Mouse (Mus musculus): ENCODE measurements around the gene Gm5447. TPM values are rescaled to one million over a fixed set of nuclear protein-coding genes. Genes with fewer than 3 reads are reported as not detected.

Gm5447 gene
- not detected in 2 replicates for total RNA-seq (2015; ENCODE audit: low replicate concordance)
- total RNA-seq (2017; ENCODE audit: low replicate concordance): not detected in 2 replicates

GRCm38 (mm10) chr13:30973501-30974246, at the start of gene Gm5447, which contains the start of gene Exoc2:
Gene Gm5447 (plus strand): TSS chr13:30974204.
Gene Exoc2 (minus strand): TSS chr13:30974093.
- peak; percentile 89 for ATAC-seq (replicated peaks; ENCODE audit: low FRiP score, poor library complexity, severe bottlenecking)

DNA sequence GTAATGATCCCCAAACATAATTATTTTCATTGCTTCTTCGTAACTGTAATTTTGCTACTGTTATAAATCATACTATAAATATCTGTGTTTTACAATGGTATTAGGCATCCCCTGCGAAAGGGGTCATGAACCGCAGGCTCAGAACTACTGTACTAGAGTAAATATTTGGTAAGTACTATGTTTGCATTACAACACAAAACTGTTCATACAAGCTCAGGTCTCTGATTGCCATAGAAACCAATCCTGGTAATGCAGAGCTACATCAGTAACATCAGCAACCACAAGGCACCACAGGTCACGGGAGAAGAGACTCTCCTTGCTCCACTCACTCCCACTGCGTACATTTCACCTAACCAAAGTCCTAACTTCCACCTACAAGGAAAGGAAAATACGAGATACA, 49.7 kb upstream of the Gm5447 start:
- no peak for ATAC-seq (replicated peaks; ENCODE audit: low FRiP score, poor library complexity, severe bottlenecking)

DNA sequence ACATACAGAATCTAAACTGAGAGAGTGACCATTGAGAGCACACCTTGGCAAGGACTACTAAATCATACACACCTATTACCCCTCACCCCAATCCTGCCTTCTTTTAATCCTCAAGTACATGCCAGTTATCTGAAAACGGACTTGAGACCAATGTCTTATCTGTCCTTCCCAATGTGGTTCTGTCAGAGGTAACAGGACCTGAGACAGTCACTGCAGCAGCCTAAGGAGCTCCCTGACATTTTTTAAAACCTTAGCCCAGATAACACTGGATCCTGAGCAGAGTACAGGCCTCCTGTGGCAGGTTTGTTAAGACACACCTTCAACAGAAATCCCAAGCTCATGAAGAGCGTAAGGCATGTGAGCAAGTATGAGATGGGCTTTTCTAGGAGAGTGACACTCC, 44.9 kb upstream of the Gm5447 start:
- ATAC-seq (replicated peaks; ENCODE audit: low FRiP score, poor library complexity, severe bottlenecking): no peak

DNA sequence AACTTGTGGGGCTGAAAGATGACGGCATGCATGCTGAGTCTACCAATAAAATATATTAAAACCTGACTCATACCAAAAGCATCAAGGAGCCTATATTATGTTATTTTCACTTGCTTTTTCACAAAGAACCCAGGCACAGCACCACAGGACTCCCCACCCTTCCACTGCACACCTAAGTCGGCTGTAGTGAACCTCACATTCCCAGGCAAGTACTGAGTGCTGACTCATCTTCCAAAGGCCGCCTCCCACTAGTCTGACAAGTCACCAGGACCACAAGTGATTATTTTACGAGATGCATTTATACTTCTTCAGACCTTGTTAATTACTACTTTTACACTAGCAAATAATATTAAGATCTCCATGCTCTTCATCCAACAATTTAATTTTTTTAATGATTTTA, 42.4 kb upstream of the Gm5447 start:
- peak; percentile 90 for ATAC-seq (replicated peaks; ENCODE audit: low FRiP score, poor library complexity, severe bottlenecking)

- ATAC-seq (replicated peaks; ENCODE audit: low FRiP score, poor library complexity, severe bottlenecking): no peak
Observed at GRCm38 (mm10) chr13:30932972-30933371, 41.0 kb upstream of the Gm5447 start.

DNA sequence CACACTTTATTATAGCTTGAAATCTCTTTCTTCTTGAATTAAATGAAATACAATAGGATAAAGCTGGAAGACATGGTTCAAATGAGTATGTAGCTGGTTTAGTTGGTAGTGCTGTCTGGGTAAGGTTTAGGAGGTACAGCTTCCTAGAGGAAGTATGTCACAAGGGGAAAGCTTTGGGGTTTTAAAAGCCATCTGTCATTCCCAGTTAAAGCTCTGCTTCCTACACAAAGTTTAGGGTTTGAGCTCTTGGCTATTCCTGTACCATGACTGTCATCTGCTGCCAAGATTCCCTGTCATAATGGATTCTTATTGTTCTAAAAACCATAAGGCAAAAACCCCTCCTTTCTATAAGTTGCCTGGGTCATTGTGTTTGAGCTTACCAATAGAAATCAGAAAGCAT, 28.2 kb upstream of the Gm5447 start:
- ATAC-seq (replicated peaks; ENCODE audit: low FRiP score, poor library complexity, severe bottlenecking): no peak

DNA sequence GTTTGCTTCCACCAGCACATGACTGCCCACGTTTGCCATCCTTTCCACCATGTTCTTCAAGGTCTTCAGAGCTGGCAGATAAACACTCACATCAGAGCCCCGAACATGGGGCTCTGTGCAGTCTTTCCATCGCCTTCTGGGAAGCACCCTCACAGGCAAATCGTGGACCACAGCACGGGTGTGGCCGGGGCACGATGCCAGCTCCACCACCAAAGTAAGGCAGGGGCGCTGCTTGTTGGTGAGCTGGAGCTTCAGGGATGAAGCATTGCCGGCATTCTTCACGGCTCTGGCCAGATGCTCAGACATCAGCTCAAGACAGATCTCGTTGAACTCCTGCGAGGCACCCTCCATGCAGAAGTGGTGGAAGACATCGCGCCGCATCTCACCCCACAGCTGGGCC, 26.9 kb upstream of the Gm5447 start:
- peak; percentile 46; the same call in 1 of the 2 replicates for ATAC-seq (replicated peaks; ENCODE audit: low FRiP score, poor library complexity, severe bottlenecking)

- ATAC-seq (replicated peaks; ENCODE audit: low FRiP score, poor library complexity, severe bottlenecking): no peak; the same call in 1 of the 2 replicates
Observed at GRCm38 (mm10) chr13:30947540-30947939, 26.5 kb upstream of the Gm5447 start, which contains the start of gene Hus1b. Gene Hus1b (minus strand): TSS chr13:30947759.

DNA sequence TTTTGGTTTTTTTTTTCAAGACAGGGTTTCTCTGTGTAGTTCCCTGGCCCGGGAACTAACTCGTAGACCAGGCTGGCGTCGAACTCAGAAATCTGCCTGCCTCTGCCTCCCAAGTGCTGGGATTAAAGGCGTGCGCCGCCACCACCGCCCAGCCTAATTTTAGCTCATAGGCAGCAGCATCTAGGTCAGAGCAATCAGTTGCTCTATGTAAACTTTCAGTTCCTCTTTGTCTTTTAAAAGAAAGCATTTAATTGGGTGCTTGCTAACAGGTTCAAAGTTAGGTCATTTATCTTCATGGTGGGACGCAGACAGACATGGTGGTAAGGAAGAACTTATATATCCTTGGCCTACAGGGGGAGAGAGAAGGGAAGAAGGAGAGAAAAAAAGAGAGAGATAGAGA, 24.8 kb upstream of the Gm5447 start:
- ATAC-seq (replicated peaks; ENCODE audit: low FRiP score, poor library complexity, severe bottlenecking): no peak

GRCm38 (mm10) chr13:30952044-30952443, 22.0 kb upstream of the Gm5447 start:
- no peak for ATAC-seq (replicated peaks; ENCODE audit: low FRiP score, poor library complexity, severe bottlenecking)

DNA sequence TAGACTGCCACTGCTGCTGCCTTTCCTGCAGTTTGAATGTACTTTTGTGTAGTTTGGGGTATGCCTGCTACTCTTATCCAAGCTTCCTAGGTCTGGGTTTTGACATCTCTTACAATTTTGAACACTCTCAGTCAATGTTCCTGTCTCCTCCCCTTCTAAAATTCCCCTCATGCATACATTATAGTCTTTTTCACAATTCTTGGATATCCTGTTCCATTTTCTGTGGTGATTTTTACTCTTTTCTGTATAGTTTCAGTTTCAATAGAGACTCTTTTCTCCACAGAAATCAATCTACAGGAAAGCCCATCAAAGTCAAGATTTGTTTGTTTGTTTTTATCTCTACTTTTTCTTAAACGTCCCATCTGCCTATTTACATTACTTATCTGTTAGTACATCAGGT, 20.4 kb upstream of the Gm5447 start:
- no peak for ATAC-seq (replicated peaks; ENCODE audit: low FRiP score, poor library complexity, severe bottlenecking)

DNA sequence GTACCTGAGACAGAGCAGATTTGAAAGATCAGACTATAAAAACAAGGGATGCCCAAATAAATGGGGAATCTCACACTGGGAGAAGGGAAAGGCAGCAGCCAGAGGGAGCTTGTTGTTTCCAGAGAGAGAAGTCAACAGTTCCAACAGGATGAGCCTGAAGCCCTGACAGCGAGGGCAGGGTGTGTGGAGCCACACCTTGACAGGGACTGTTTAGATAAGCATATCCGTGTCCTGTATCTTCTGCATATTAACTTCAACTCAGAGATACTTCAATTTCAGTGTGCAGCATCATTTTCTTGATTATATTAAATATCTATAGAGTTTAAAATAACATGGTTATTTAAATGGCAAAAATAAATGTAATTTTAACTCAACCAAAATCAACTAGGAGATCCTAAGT, 13.3 kb upstream of the Gm5447 start:
- peak; percentile 92 for ATAC-seq (replicated peaks; ENCODE audit: low FRiP score, poor library complexity, severe bottlenecking)

DNA sequence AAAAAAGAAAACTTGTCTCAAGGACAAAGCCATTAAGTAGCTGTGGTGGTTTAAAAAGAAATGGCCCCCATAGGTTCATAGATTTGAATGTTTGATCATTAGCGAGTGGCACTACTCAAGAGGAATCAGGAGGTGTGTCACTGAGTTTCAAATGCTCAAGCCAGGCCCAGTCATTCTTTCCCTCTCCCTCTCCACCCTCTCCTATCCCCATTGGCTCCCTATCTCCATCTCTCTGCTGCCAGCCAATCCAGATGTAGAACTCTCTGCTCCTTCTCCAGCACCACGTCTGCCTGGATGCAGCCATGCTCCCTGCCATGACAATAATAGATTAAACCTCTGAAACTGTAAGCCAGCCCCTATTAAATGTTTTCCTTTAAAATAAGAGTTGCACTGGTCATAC, 12.1 kb upstream of the Gm5447 start:
- peak; percentile 72 for ATAC-seq (replicated peaks; ENCODE audit: low FRiP score, poor library complexity, severe bottlenecking)

DNA sequence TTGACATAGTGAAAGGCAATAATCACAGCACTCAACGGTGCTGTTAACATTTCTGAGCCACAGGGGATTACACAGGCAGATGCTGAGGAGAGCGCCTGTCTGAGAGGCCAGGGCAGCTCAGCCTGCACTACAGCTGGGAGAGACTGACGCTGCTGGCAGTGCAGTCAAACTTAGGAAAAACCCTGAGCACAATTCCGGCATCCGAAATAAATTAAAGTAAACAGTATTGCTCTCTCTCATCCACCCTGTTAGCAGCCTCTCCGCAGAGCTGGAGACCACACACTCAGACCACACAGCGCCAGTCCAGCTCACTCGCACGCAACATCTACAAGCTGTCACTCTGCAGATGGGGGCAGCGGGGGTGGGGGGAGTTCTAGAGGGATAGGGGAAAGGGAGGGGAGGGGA, 7.5 kb upstream of the Gm5447 start:
- no peak for ATAC-seq (replicated peaks; ENCODE audit: low FRiP score, poor library complexity, severe bottlenecking)

DNA sequence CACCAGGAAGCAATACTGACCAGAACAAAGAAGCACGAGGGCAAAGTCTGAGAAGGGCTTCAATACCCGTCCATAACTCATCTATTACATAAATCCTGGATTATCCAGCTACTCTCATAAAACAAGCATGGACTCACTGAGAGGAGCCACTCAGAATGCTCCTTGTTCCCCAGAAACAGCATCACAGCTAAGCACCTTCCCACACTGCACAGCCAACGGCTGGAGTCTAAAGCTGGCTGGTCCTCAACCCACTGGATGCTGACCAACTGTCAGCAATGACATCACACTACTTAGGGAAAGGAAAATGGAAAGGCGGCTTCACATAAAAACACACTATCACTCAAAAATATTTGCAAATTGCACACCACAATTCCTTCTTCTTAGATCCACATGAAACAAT, 5.7 kb upstream of the Gm5447 start:
- ATAC-seq (replicated peaks; ENCODE audit: low FRiP score, poor library complexity, severe bottlenecking): no peak

DNA sequence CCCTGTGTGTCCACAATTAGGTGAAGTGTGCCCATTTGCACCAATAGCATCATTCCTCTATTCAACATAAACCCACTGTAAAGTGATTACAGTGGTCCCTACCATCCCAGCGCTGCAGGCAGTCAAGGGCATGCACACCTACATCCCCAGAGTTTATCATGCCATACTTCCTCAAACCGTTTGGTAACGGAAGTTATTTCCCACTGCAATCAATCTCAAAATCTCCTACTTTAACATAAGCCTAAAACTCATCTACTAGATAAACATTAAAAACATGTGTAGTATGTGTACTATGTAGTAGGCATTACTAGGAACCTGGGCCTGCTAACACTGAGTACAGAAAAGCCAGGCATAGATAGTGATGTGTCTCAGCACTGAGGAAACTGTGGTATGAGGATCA, 3.0 kb upstream of the Gm5447 start:
- ATAC-seq (replicated peaks; ENCODE audit: low FRiP score, poor library complexity, severe bottlenecking): no peak

DNA sequence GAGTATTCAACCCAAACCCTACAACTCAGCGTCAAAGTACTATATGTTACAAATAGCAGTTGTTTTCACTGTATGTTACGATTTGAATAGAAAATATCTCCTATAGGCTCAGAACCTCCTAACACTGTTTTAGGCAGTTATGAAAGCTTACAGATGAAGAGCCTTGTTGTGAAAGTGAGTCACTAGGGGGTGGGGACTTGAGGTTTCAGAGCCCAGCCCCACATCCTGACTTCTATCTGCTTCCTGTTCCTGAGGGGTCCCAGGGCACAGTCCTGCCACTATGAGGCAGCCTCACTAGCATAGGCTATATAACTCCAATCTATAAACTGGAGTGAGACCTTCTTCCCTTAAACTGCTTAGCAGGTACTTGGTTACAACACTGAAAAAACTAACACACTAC, 1.9 kb upstream of the Gm5447 start:
- 0 out of 2 replicates have a peak, but pooled peaks have one; percentile 28 for ATAC-seq (replicated peaks; ENCODE audit: low FRiP score, poor library complexity, severe bottlenecking)

DNA sequence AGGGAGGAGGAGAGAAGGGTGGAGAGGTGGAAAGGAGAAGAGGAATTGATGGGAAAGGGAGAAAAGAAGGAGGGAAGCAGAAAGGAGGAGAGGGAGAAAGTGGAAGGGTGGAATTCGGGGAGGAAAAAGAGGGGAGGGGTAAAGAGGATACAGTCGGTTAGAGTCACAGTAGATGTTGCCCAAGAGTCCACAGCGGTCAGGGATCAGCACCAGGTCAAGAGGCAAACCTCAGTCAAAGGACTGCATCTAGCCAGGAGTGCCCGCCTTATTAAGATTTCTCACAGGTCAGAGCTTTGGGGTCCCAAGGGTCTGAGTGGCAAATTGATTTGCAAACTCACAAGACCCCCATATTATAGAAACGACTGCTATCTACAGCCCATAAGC, 235 bp downstream of the Gm5447 start:
- ATAC-seq (replicated peaks; ENCODE audit: low FRiP score, poor library complexity, severe bottlenecking): no peak

DNA sequence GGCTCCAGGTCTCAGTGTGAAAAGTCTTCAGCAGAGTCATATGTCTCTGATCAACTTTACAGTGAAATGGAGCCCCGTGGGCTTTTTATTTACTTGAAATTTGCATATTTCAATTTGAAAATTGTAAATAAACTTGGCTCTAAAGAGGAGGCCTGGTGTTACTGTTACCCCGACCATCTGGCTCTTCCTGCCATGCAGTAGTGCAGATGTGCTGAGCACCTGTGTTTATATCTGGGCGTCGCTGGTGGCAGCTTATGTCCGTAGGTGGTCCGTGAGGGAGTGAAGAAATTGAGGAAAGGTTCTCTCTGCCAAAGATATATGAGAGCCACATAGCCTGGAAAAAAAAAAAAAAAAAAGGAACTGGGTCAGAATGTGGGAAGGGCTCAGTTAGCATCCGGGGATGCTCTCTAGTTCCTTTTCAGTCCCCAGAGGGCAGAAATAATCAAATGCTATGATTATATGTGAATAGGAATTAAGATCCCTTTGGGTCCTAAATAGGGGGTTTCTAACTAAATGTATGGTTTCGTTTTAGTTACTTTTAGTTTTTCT, 2.6 kb downstream of the Gm5447 start:
- no peak for ATAC-seq (replicated peaks; ENCODE audit: low FRiP score, poor library complexity, severe bottlenecking)

- ATAC-seq (replicated peaks; ENCODE audit: low FRiP score, poor library complexity, severe bottlenecking): no peak
Observed at GRCm38 (mm10) chr13:30978224-30978623, 4.2 kb downstream of the Gm5447 start.

GRCm38 (mm10) chr13:30981666-30982065, 7.7 kb downstream of the Gm5447 start:
- peak; percentile 92 for ATAC-seq (replicated peaks; ENCODE audit: low FRiP score, poor library complexity, severe bottlenecking)

- ATAC-seq (replicated peaks; ENCODE audit: low FRiP score, poor library complexity, severe bottlenecking): no peak
Observed at GRCm38 (mm10) chr13:30985275-30985597, 11.2 kb downstream of the Gm5447 start.

All from erythroblast, adult 5-6 weeks (primary cell).